Mouse (Mus musculus) E14TG2a.4 (cell line): Measurements from ENCODE around the gene Ascc2.

ENCODE experiments used
- CTCF ChIP-seq: conservative IDR thresholded peaks from 2 replicates; pipeline ENCODE4 v1.5.1; 2014; ENCODE audit warnings: low read length
- NANOG ChIP-seq: IDR thresholded peaks from 2 replicates; pipeline ENCODE4 v1.6.1; 2014; ENCODE audit warnings: borderline replicate concordance, low read length, mixed read lengths
- POU5F1 ChIP-seq: IDR thresholded peaks from 2 replicates; pipeline ENCODE4 v1.6.1; 2014; ENCODE audit warnings: low read length, borderline replicate concordance

DNA sequence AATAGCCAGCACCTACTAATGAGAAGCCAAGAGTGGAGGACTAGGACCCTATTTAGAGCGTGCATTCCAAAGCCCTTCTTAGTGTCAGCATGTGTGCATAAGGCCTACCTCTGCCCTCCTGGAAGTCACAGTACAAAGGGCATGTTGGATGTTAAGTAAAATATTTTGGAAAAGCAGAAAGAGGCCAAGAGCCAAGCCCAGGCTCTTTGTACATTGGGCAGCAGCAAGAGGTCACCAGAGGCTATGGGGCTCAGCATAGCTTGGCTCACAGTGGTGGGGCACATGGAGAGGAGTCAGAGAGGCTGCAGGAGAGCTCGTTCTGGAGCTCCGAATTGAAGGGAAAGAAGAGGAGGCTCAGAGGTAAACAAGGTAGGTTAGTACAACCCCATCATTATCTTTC lies 49.5 kb downstream of the Ascc2 start:
- TF ChIP-seq CTCF (no peak), NANOG (no peak), POU5F1 (no peak)
